Mouse (Mus musculus) ES-Bruce4 (cell line): Measurements from ENCODE around the gene Grb2.

Source experiments
- CTCF ChIP-seq: IDR thresholded peaks from one replicate; pipeline ENCODE4 v1.8.1; 2011; ENCODE audit warnings: low read depth, low read length
- POLR2A ChIP-seq: IDR thresholded peaks from one replicate; pipeline ENCODE4 v1.8.1; 2011; ENCODE audit warnings: low read length; ENCODE audit not compliant: insufficient read depth

GRCm38 (mm10) chr11:115690356-115690755 is 18.0 kb downstream of the Grb2 start:
- TF ChIP-seq CTCF (no peak), POLR2A (no peak)
